Mouse (Mus musculus) G1E (cell line): Measurements from ENCODE around the gene Sorl1. TPM values are rescaled to one million over a fixed set of nuclear protein-coding genes. Genes with fewer than 3 reads are reported as not detected.

Source experiments
- ATAC-seq: 2 replicates; pipeline ENCODE4 v1.8.0; 2016; ENCODE audit warnings: mild to moderate bottlenecking; ENCODE audit not compliant: insufficient number of reproducible peaks, poor library complexity, low FRiP score, severe bottlenecking; ENCODE audit errors: extremely low read depth
- DNase-seq: peaks from one replicate; pipeline ENCODE4 v3.0.0; 2012; ENCODE audit warnings: low spot score
- H3K27me3 ChIP-seq: 2 replicates; pipeline ENCODE4 v1.6.1; 2012; ENCODE audit warnings: mild to moderate bottlenecking, low read length, inconsistent platforms; ENCODE audit not compliant: insufficient read depth
- H3K36me3 ChIP-seq: replicated peaks from 2 replicates; pipeline ENCODE3; 2012; ENCODE audit warnings: mild to moderate bottlenecking, inconsistent platforms
- H3K4me1 ChIP-seq: 2 replicates; pipeline ENCODE4 v1.6.1; 2012; ENCODE audit warnings: low read depth, low read length, inconsistent platforms, mixed read lengths; ENCODE audit not compliant: insufficient read depth
- H3K4me3 ChIP-seq: 2 replicates; pipeline ENCODE4 v1.5.1; 2012; ENCODE audit warnings: low read depth, mild to moderate bottlenecking, inconsistent platforms, low read length, moderate library complexity, mixed read lengths
- H3K9me3 ChIP-seq: replicated peaks from 2 replicates; pipeline ENCODE4 v1.6.1; 2012; ENCODE audit warnings: inconsistent platforms
- CTCF ChIP-seq: IDR thresholded peaks from 2 replicates; pipeline ENCODE4 v1.5.1; 2012; ENCODE audit warnings: low read depth, low read length, inconsistent platforms, mixed read lengths
- GATA1 ChIP-seq: IDR thresholded peaks from 2 replicates; pipeline ENCODE4 v1.6.1; 2012; ENCODE audit warnings: borderline replicate concordance, low read length, inconsistent platforms, mixed read lengths
- GATA2 ChIP-seq: IDR thresholded peaks from 2 replicates; pipeline ENCODE4 v1.6.1; 2012; ENCODE audit warnings: low read depth, low read length, inconsistent platforms, borderline replicate concordance
- POLR2AphosphoS5 ChIP-seq: IDR thresholded peaks from 2 replicates; pipeline ENCODE4 v1.6.1; 2012; ENCODE audit warnings: low read depth, low read length, inconsistent platforms; ENCODE audit not compliant: insufficient replicate concordance
- TAL1 ChIP-seq: conservative IDR thresholded peaks from 2 replicates; pipeline ENCODE4 v1.6.1; 2012; ENCODE audit warnings: low read depth, low read length, inconsistent platforms, mixed read lengths
- polyA plus RNA-seq: library from polyadenylated mRNA; stranded (reverse); fragments of >175 nt; gene quantifications from 2 replicates; pipeline ENCODE4 v1.2.3, GENCODE M21; 2012
- total RNA-seq, 2 experiments: library from RNA; stranded (forward) in 1 of 2; stranded (reverse) in 1 of 2; fragments of 200-1000 nt in 1 of 2; fragments of >200 nt in 1 of 2; fragmentation: Nextera tagmentation in 1 of 2; gene quantifications; 2 replicates each; pipeline ENCODE4 v1.2.3; 2014 to 2017

Sorl1 gene
- total and polyA plus RNA-seq, 3 experiments, result under 0.01 to 0.05 TPM; not detected in 1

DNA sequence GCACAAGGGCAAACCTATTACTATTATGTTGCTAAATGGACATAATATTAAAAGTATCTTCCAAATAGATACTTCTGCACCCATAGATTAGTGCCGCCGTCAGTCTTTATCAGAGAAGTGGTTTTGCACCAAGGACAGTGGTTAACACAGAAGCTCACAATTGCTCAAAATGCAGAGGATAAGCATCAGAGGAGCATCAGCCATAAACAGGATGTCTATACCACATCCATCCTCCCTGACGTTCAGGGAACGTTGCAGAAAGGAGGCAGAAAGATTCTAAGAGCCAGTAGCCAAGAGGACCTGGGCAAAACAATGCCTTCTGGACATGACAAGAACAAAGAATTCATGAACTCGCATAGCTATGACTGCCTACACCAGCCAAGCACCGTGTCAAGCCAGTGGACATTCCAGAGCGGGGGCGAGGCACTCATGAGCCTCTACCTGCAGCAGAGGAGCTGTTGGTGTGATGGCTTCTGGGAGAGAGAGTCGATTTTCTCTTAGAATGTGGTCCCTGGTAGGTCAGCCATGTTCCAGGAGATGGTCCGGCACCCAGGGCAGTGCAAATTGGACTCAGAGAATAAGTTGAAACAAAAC is 47.7 kb downstream of the Sorl1 start:
- Histone ChIP-seq H3K4me3 (no peak overlapping the region), H3K27me3 (no peaks in the 10 kb centered on the region), H3K9me3 (no peaks in the 10 kb centered on the region), H3K4me1 (no peaks in the 10 kb centered on the region), H3K36me3 (no peaks in the 10 kb centered on the region)
- TF ChIP-seq CTCF (no peak), GATA2 (no peak), TAL1 (no peak), POLR2AphosphoS5 (no peak), GATA1 (no peak)
- ATAC-seq, result no peak
- DNase-seq, result no peak

- Histone ChIP-seq H3K4me3 (no peak overlapping the region), H3K4me1 (no peaks in the 10 kb centered on the region), H3K9me3 (no peaks in the 10 kb centered on the region), H3K27me3 (no peaks in the 10 kb centered on the region), H3K36me3 (no peaks in the 10 kb centered on the region)
- no peak for ATAC-seq
- DNase-seq, result no peak
- no peak for TF ChIP-seq TAL1
- no peak for TF ChIP-seq GATA2
- no peak for TF ChIP-seq POLR2AphosphoS5
- TF ChIP-seq CTCF, result no peak
- no peak for TF ChIP-seq GATA1
These were observed 48.9 kb downstream of the Sorl1 start for GRCm38 (mm10) chr9:42075241-42075640.

DNA sequence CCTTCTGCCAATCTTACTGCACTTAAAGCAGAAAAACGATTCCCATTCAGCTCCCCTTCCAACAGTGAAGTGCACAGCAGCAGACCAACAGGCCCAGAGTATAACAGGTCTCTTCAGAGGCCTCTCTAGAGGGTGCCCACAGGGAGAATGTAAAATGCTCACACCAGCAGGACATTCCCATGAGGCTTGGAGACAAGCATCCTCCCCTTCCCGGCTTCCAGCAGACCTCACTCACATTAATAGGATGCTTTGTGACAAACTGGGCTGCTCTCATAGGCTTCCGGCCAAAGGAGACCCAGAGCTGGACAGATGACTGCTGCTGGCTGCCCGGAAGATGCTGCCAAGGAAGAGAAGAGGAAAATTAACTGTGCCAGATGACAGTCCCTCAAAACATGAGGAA is 52.1 kb downstream of the Sorl1 start:
- no peak overlapping the region for H3K4me3 ChIP-seq
- ATAC-seq, result no peak

GRCm38 (mm10) chr9:42070856-42071255 is 53.2 kb downstream of the Sorl1 start:
- Histone ChIP-seq H3K9me3 (no peaks in the 10 kb centered on the region), H3K27me3 (no peaks in the 10 kb centered on the region), H3K36me3 (no peaks in the 10 kb centered on the region), H3K4me3 (no peak overlapping the region), H3K4me1 (no peaks in the 10 kb centered on the region)
- TF ChIP-seq CTCF (no peak), GATA1 (no peak), GATA2 (no peak), TAL1 (no peak), POLR2AphosphoS5 (no peak)
- no peak for ATAC-seq
- DNase-seq, result no peak

More for the DNA sequence above, 52.1 kb downstream of the Sorl1 start:
- no peak for DNase-seq
- TF ChIP-seq CTCF, result no peak
- no peak for TF ChIP-seq POLR2AphosphoS5
- H3K36me3 ChIP-seq, result no peaks in the 10 kb centered on the region
- no peaks in the 10 kb centered on the region for H3K9me3 ChIP-seq
- H3K27me3 ChIP-seq, result no peaks in the 10 kb centered on the region
- H3K4me1 ChIP-seq, result no peaks in the 10 kb centered on the region

DNA sequence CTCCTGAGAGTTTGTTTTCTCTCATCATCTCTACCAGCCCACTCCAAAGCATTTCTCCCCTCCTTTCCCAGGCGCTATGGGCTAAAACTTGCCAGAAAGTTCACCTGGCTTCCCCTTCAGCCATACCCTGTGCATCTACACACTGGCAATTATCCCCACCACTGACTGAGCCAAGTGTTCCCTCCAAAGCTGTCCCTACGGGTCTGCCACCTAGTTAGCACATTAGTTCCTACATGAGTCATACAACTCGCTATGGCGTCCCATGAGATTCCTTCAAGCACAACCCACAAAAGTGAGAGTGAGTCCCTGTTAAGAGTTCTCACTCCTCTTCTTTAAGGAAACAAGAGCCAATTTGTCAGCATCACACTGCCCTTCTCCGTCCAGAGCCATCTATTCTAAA is 54.6 kb downstream of the Sorl1 start:
- no peak for ATAC-seq
- Histone ChIP-seq H3K4me1 (no peaks in the 10 kb centered on the region), H3K36me3 (no peaks in the 10 kb centered on the region), H3K9me3 (no peaks in the 10 kb centered on the region), H3K27me3 (no peaks in the 10 kb centered on the region), H3K4me3 (no peak overlapping the region)
- DNase-seq, result no peak
- TF ChIP-seq CTCF (no peak), GATA1 (no peak), GATA2 (no peak), TAL1 (no peak), POLR2AphosphoS5 (no peak)

- no peaks in the 10 kb centered on the region for H3K36me3 ChIP-seq
- H3K4me1 ChIP-seq, result no peaks in the 10 kb centered on the region
- ATAC-seq (no peak), DNase-seq (no peak)
- H3K27me3 ChIP-seq, result no peaks in the 10 kb centered on the region
- TF ChIP-seq GATA2 (no peak), GATA1 (no peak), POLR2AphosphoS5 (no peak), CTCF (no peak), TAL1 (no peak)
- no peaks in the 10 kb centered on the region for H3K9me3 ChIP-seq
- H3K4me3 ChIP-seq, result no peak overlapping the region
These were observed 56.1 kb downstream of the Sorl1 start for GRCm38 (mm10) chr9:42067950-42068349.

GRCm38 (mm10) chr9:42065756-42066155 is 58.3 kb downstream of the Sorl1 start:
- Histone ChIP-seq H3K4me1 (no peaks in the 10 kb centered on the region), H3K36me3 (no peaks in the 10 kb centered on the region), H3K27me3 (no peaks in the 10 kb centered on the region), H3K9me3 (no peaks in the 10 kb centered on the region), H3K4me3 (no peak overlapping the region)
- ATAC-seq (no peak), DNase-seq (no peak)
- no peak for TF ChIP-seq CTCF
- TF ChIP-seq GATA1, result no peak
- TF ChIP-seq POLR2AphosphoS5, result no peak
- TF ChIP-seq TAL1, result no peak
- no peak for TF ChIP-seq GATA2
